9 mouse cellular contexts compared by ENCODE assay signal in the genomic region with DNA sequence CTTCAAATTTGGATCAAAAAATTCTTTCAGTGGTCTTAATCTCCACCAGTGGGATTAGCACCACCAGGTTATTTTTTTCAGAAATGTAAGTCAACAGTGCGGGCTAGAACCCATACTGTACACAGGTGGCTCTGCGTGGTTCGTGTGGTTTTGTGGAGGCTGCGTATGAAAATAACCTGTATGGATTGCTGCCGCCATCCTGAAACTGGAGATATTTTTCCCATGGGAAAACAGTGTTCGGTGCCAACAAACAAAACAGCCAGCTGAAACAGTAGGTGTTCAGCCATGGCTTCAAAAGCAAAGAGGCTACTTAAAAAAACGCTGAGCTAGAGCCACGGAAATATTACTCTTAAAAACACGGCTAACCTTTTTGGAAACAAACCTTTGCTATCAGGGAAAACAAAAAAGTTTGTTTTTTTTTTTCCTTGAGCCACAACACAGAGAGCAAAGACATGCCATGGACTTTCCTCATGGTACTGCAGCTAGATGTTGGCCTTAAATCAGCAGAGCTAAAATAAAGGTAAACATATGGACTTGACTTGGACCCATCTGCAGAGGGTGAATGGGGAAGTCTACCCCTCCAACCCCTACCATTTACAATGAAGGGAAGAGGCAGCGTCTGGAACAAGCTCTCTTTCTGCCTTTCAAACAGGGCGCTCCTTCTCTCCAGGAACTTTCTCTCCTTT. TPM values are rescaled to one million over a fixed set of nuclear protein-coding genes. Genes with fewer than 3 reads are reported as not detected.
DNase-seq lines count a peak whose midpoint lies in the region; ATAC-seq and TF ChIP-seq lines count a peak whose summit lies in the region.
"Had no signal": no experiment of that assay in that cellular context is flagged by ENCODE, and none has a peak within 500 bp of the region (broad histone marks: within the 10 kb centered on the region; RNA-seq: fewer than 3 reads in every experiment).

No protein-coding gene starts in this region.

- peak overlapping the region; percentile 81 for H3K27ac ChIP-seq in kidney, embryonic 15.5 days
- peak overlapping the region; percentile 51 for H3K27ac ChIP-seq in cerebellum, adult 2 months (ENCODE audit: insufficient read depth, low read length)
- peak overlapping the region; percentile 90 for H3K27ac ChIP-seq in embryonic facial prominence, embryonic 14.5 days (replicated peaks; ENCODE audit: low read depth, low read length)
- H3K27ac ChIP-seq in limb, embryonic 11.5 days (replicated peaks; ENCODE audit: low read depth, low read length): peak overlapping the region; percentile 84

- no peak overlapping the region for H3K4me3 ChIP-seq in kidney, embryonic 15.5 days (replicated peaks)
- no peak overlapping the region for H3K4me3 ChIP-seq in cerebellum, adult 2 months (replicated peaks; ENCODE audit: insufficient read depth, low read depth, low read length)
- no peak overlapping the region for H3K4me3 ChIP-seq in embryonic facial prominence, embryonic 14.5 days (ENCODE audit: low read depth, low read length)
- H3K4me3 ChIP-seq in limb, embryonic 11.5 days (ENCODE audit: low read depth, low read length): no peak overlapping the region

- H3K36me3 ChIP-seq in kidney, embryonic 15.5 days: 0 out of 2 replicates have a peak, but pooled peaks cover 7% of the 10 kb centered on the region
- no peaks in the 10 kb centered on the region for H3K36me3 ChIP-seq in embryonic facial prominence, embryonic 14.5 days (ENCODE audit: control insufficient read depth, insufficient read depth, low read length)
- no peaks in the 10 kb centered on the region for H3K36me3 ChIP-seq in limb, embryonic 11.5 days (ENCODE audit: control insufficient read depth, insufficient read depth, low read length)

- 0 out of 2 replicates have a peak overlapping the region, but pooled peaks have one; percentile 24 for H3K4me2 ChIP-seq in kidney, embryonic 15.5 days
- peak overlapping the region; percentile 24 for H3K4me2 ChIP-seq in embryonic facial prominence, embryonic 14.5 days (ENCODE audit: low read depth, low read length)
- H3K4me2 ChIP-seq in limb, embryonic 11.5 days (ENCODE audit: low read depth, severe bottlenecking): peak overlapping the region; percentile 22; the same call in 1 of the 2 replicates

- no peaks in the 10 kb centered on the region for H3K27me3 ChIP-seq in kidney, embryonic 15.5 days
- no peaks in the 10 kb centered on the region for H3K27me3 ChIP-seq in cerebellum, adult 2 months (ENCODE audit: control insufficient read depth, insufficient read depth, low read length)
- H3K27me3 ChIP-seq in embryonic facial prominence, embryonic 14.5 days (replicated peaks; ENCODE audit: control insufficient read depth, insufficient read depth, low read length): no peaks in the 10 kb centered on the region
- H3K27me3 ChIP-seq in limb, embryonic 11.5 days (ENCODE audit: control insufficient read depth, insufficient read depth, low read length): no peaks in the 10 kb centered on the region

- no peak for TF ChIP-seq CTCF in cerebellum, adult 2 months (IDR thresholded peaks at IDR 0.05; ENCODE audit: borderline replicate concordance, insufficient read depth, low read depth, low read length)

- WGBS in kidney, embryonic 15.5 days: 62% methylated on average over 11 of the region's 11 CpGs
- 13% methylated on average over 11 of the region's 11 CpGs for WGBS in cerebellum, adult 2 months
- WGBS in embryonic facial prominence, embryonic 14.5 days: 39% methylated on average over 11 of the region's 11 CpGs
- WGBS in limb, embryonic 11.5 days: 65% methylated on average over 11 of the region's 11 CpGs

- no peak overlapping the region for H3K9ac ChIP-seq in kidney, embryonic 15.5 days
- no peak overlapping the region for H3K9ac ChIP-seq in embryonic facial prominence, embryonic 14.5 days (ENCODE audit: low read depth, low read length)
- H3K9ac ChIP-seq in limb, embryonic 11.5 days (ENCODE audit: low read length): no peak overlapping the region

- H3K9me3 ChIP-seq in kidney, embryonic 15.5 days (replicated peaks): no peaks in the 10 kb centered on the region
- no peaks in the 10 kb centered on the region for H3K9me3 ChIP-seq in embryonic facial prominence, embryonic 14.5 days (ENCODE audit: control insufficient read depth, low read length)
- no peaks in the 10 kb centered on the region for H3K9me3 ChIP-seq in limb, embryonic 11.5 days (ENCODE audit: control insufficient read depth, low read length)

- DNase-seq in kidney, adult 9 months: no peak
- peak; percentile 50 to 72 for DNase-seq in cerebellum, adult 2 months
- peak; percentile 54 for DNase-seq in embryonic facial prominence, embryonic 14.5 days (ENCODE audit: low spot score)
- no peak for DNase-seq in limb, embryonic 11.5 days (ENCODE audit: low spot score)
- DNase-seq in MN1 (ENCODE audit: low spot score): no peak
- no peak for DNase-seq in urinary bladder, adult 2 months (ENCODE audit: low spot score)
- DNase-seq in right cerebral cortex, adult 2 months (ENCODE audit: low spot score in 2 of 2): no peak
- DNase-seq: heart, postnatal 14 days had no signal

- no peak for TF ChIP-seq POLR2A in cerebellum, adult 2 months (IDR thresholded peaks at IDR 0.05; ENCODE audit: borderline replicate concordance, insufficient read depth, low read length)

- ATAC-seq in kidney, embryonic 15.5 days (replicated peaks; ENCODE audit: low FRiP score): no peak; the same call in 1 of the 2 replicates
- ATAC-seq in embryonic facial prominence, embryonic 14.5 days (ENCODE audit: low read depth): no peak
- 0 out of 2 replicates have a peak, but pooled peaks have one; percentile 2 for ATAC-seq in limb, embryonic 11.5 days (ENCODE audit: insufficient number of reproducible peaks, low FRiP score, low TSS enrichment, low read depth)

- peaks cover 59% of the 10 kb centered on the region for H3K4me1 ChIP-seq in kidney, embryonic 15.5 days
- peaks cover 12% of the 10 kb centered on the region; the same call in 1 of the 2 replicates for H3K4me1 ChIP-seq in cerebellum, adult 2 months (ENCODE audit: control insufficient read depth, insufficient read depth, low read length)
- H3K4me1 ChIP-seq in embryonic facial prominence, embryonic 14.5 days (ENCODE audit: control insufficient read depth, insufficient read depth, low read length): peaks cover 45% of the 10 kb centered on the region
- peaks cover 25% of the 10 kb centered on the region for H3K4me1 ChIP-seq in limb, embryonic 11.5 days (ENCODE audit: control insufficient read depth, insufficient read depth, low read length)

RNA-seq across cellular contexts. Expression of gene App, which starts 45.8 kb away (rescaled TPM):
- 269 and 292 TPM in 2 replicates for polyA plus RNA-seq in kidney, embryonic 15.5 days (2015; fragmentation: Nextera tagmentation; extraction: Ambion mirVana)
- polyA plus RNA-seq in cerebellum, adult 2 months (2012; rRNA removed): 1,076 and 1,150 TPM in 2 replicates
- 239 and 259 TPM in 2 replicates for polyA plus RNA-seq in embryonic facial prominence, embryonic 14.5 days (2014; fragmentation: Nextera tagmentation; extraction: Ambion mirVana)
- 93.6 and 98.4 TPM in 2 replicates for polyA plus RNA-seq in limb, embryonic 11.5 days (2014; fragmentation: Nextera tagmentation; extraction: Ambion mirVana)
- polyA plus RNA-seq in urinary bladder, adult 2 months (2012; rRNA removed): 341 and 459 TPM in 2 replicates

Comparison
In these comparisons a context has a peak if more than half of its experiments do, and no peak if none do; other contexts are left out.
1. DNase-seq: peak in cerebellum, adult 2 months (2 of 2) and embryonic facial prominence, embryonic 14.5 days (single experiment); none in kidney, adult 9 months (single experiment), limb, embryonic 11.5 days (single experiment), MN1 (single experiment), urinary bladder, adult 2 months (single experiment) and right cerebral cortex, adult 2 months (0 of 2).
2. Peak in every context shown above with its lines, with median percentiles within 50 percentile points of each other: H3K27ac ChIP-seq and H3K4me2 ChIP-seq.